Mouse (Mus musculus): ENCODE data around the gene Gm47959. TPM values are rescaled to one million over a fixed set of nuclear protein-coding genes. Genes with fewer than 3 reads are reported as not detected.
"Not testable (repeated sequence)": the region's sequence is repeated elsewhere in the genome, so short reads cannot be mapped to it uniquely, and the experiment has no call there.

Gene Gm47959
- total RNA-seq (2012; rRNA removed) (not detected in 2 replicates), polyA plus RNA-seq (2012; ENCODE audit: insufficient read depth in 1 of 2, insufficient read length in 2 of 2, low read depth in 1 of 2, low replicate concordance in 2 of 2, missing spikeins in 1 of 2) (not detected)

DNA sequence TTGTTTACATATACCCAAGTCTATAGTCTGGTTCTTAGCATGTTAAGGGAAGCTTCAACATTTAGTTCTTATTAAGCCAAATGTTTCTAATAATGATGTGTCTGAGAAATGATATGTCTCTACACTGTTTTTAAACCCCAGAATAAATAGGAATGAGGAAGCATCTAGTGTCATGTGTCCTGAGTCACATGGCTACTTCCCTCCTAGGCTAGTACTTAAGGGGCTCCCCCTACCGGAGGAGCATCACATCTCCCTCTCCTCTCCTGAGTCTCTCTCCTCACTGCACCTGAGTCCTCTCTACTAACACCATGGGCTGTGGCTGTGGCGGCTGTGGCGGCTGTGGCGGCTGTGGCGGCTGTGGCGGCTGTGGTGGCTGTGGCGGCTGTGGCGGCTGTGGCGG is at the start of gene Gm47959:
Gm47959 (plus strand) TSS at position 243 of the 400 bp plus-strand sequence.
- not testable (repeated sequence) for DNase-seq (ENCODE audit: low read depth, low spot score); H3K9me3 ChIP-seq (replicated peaks; ENCODE audit: insufficient read depth, low read length); H3K27ac ChIP-seq (ENCODE audit: control insufficient read depth, low read depth, low read length); H3K36me3 ChIP-seq (ENCODE audit: control insufficient read depth in 1 of 2, insufficient read depth in 2 of 2, low read length in 2 of 2); H3K27me3 ChIP-seq (ENCODE audit: control insufficient read depth in 1 of 2, insufficient read depth in 2 of 2, low read length in 2 of 2); H3K9ac ChIP-seq (ENCODE audit: control insufficient read depth, low read depth, low read length, poor library complexity, severe bottlenecking); H3K4me1 ChIP-seq (ENCODE audit: control insufficient read depth in 1 of 2, insufficient read depth in 2 of 2, low read length in 2 of 2); H3K4me3 ChIP-seq (ENCODE audit: control insufficient read depth in 1 of 2, insufficient read depth in 1 of 2, low read depth in 2 of 2, low read length in 2 of 2); H3K79me2 ChIP-seq (ENCODE audit: control insufficient read depth, insufficient read depth, low read length, poor library complexity)

- not testable (repeated sequence) for H3K27me3 ChIP-seq (ENCODE audit: control insufficient read depth in 1 of 2, insufficient read depth in 2 of 2, low read length in 2 of 2); H3K9me3 ChIP-seq (replicated peaks; ENCODE audit: insufficient read depth, low read length); DNase-seq (ENCODE audit: low read depth, low spot score); H3K4me1 ChIP-seq (ENCODE audit: control insufficient read depth in 1 of 2, insufficient read depth in 2 of 2, low read length in 2 of 2); H3K79me2 ChIP-seq (ENCODE audit: control insufficient read depth, insufficient read depth, low read length, poor library complexity); H3K9ac ChIP-seq (ENCODE audit: control insufficient read depth, low read depth, low read length, poor library complexity, severe bottlenecking); H3K27ac ChIP-seq (ENCODE audit: control insufficient read depth, low read depth, low read length); H3K36me3 ChIP-seq (ENCODE audit: control insufficient read depth in 1 of 2, insufficient read depth in 2 of 2, low read length in 2 of 2); H3K4me3 ChIP-seq (ENCODE audit: control insufficient read depth in 1 of 2, insufficient read depth in 1 of 2, low read depth in 2 of 2, low read length in 2 of 2)
These were observed 44.4 kb upstream of the Gm47959 start, which contains the start of gene Gm7544 for GRCm38 (mm10) chr1:82955913-82956312. Gm7544 (minus strand) TSS chr1:82956013.

DNA sequence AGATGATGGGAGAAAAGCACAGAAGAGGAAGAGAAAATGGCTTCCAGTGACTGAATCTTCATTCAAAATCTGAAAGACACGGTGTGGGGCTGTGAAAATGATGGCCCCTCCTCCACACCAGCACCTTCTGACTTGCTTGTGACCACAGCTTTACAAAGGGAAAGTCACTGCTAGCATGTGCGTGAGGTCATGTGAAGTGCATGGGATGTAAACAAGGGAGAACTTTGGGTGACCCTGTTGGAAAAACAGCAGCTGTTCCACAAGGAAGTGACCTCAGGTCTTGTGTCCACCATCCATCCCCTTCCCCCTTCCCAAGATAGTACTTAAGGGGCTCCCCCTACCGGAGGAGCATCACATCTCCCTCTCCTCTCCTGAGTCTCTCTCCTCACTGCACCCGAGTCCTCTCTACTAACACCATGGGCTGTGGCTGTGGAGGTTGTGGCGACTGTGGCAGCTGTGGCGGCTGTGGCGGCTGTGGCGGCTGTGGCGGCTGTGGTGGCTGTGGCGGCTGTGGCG is 40.4 kb upstream of the Gm47959 start, which contains the start of gene Gm47955:
Gm47955 (plus strand) TSS at position 417 of the 516 bp plus-strand sequence.
- no peaks in the 10 kb centered on the region for H3K36me3 ChIP-seq (ENCODE audit: control insufficient read depth in 1 of 2, insufficient read depth in 2 of 2, low read length in 2 of 2)
- H3K4me3 ChIP-seq (ENCODE audit: control insufficient read depth in 1 of 2, insufficient read depth in 1 of 2, low read depth in 2 of 2, low read length in 2 of 2), result no peak within 1 kb of the TSS
- H3K27ac ChIP-seq (ENCODE audit: control insufficient read depth, low read depth, low read length), result no peak within 1 kb of the TSS
- TF ChIP-seq CHD1 (IDR thresholded peaks at IDR 0.05; ENCODE audit: low read depth, low read length) (no peak), POLR2AphosphoS5 (IDR thresholded peaks at IDR 0.05; ENCODE audit: borderline replicate concordance, low read depth, low read length) (no peak)
- H3K27me3 ChIP-seq (ENCODE audit: control insufficient read depth in 1 of 2, insufficient read depth in 2 of 2, low read length in 2 of 2), result no peaks in the 10 kb centered on the region
- H3K4me1 ChIP-seq (ENCODE audit: control insufficient read depth in 1 of 2, insufficient read depth in 2 of 2, low read length in 2 of 2), result no peaks in the 10 kb centered on the region
- H3K9me3 ChIP-seq (replicated peaks; ENCODE audit: insufficient read depth, low read length), result no peaks in the 10 kb centered on the region
- no peaks in the 10 kb centered on the region for H3K79me2 ChIP-seq (ENCODE audit: control insufficient read depth, insufficient read depth, low read length, poor library complexity)
- DNase-seq (ENCODE audit: low read depth, low spot score), result no peak
- H3K9ac ChIP-seq (ENCODE audit: control insufficient read depth, low read depth, low read length, poor library complexity, severe bottlenecking), result no peak within 1 kb of the TSS

DNA sequence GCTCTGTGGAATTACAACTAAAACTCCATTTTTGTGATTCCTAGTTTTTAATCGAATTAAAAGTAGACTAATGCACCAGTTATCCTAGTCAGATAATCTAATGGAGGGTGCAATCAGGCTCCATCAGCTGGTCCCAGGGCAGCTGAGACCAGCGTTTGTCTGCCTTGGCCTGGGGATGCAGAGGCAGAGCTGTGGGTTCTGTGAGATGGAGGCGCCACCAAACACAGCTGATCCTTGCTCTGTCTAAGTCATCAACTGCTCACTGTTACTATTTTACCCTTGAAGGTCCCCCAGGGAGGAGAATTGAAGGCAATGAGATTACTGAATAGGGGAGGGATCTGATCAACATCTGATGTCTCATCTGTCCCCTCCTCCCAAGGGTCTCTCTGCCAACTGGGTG is 33.9 kb upstream of the Gm47959 start:
- DNase-seq (ENCODE audit: low read depth, low spot score), result no peak
- Histone ChIP-seq H3K9ac (ENCODE audit: control insufficient read depth, low read depth, low read length, poor library complexity, severe bottlenecking) (no peak overlapping the region), H3K36me3 (ENCODE audit: control insufficient read depth in 1 of 2, insufficient read depth in 2 of 2, low read length in 2 of 2) (no peaks in the 10 kb centered on the region), H3K4me3 (ENCODE audit: control insufficient read depth in 1 of 2, insufficient read depth in 1 of 2, low read depth in 2 of 2, low read length in 2 of 2) (no peak overlapping the region), H3K27ac (ENCODE audit: control insufficient read depth, low read depth, low read length) (no peak overlapping the region), H3K9me3 (replicated peaks; ENCODE audit: insufficient read depth, low read length) (no peaks in the 10 kb centered on the region), H3K4me1 (ENCODE audit: control insufficient read depth in 1 of 2, insufficient read depth in 2 of 2, low read length in 2 of 2) (no peaks in the 10 kb centered on the region), H3K79me2 (ENCODE audit: control insufficient read depth, insufficient read depth, low read length, poor library complexity) (no peaks in the 10 kb centered on the region), H3K27me3 (ENCODE audit: control insufficient read depth in 1 of 2, insufficient read depth in 2 of 2, low read length in 2 of 2) (peaks cover 0 to 2% of the 10 kb centered on the region in 2 experiments; a peak in 1 of 4 replicates)
- TF ChIP-seq MEF2A (IDR thresholded peaks at IDR 0.05; ENCODE audit: extremely low read depth, insufficient replicate concordance, low read depth, low read length, poor library complexity, severe bottlenecking) (no peak), MYC (IDR thresholded peaks at IDR 0.05; ENCODE audit: low read depth, low read length) (no peak), HCFC1 (IDR thresholded peaks at IDR 0.05; ENCODE audit: low read depth, low read length) (no peak), CTCF (IDR thresholded peaks at IDR 0.05 in 2 of 3, conservative IDR thresholded peaks at IDR 0.05 in 1 of 3; ENCODE audit: control insufficient read depth in 1 of 3, insufficient read depth in 1 of 3, low read depth in 2 of 3, low read length in 3 of 3, poor library complexity in 1 of 3, severe bottlenecking in 1 of 3) (no peak), SMC3 (IDR thresholded peaks at IDR 0.05; ENCODE audit: low read depth, low read length) (no peak), MYB (IDR thresholded peaks at IDR 0.05; ENCODE audit: low read depth, low read length) (no peak), ZMIZ1 (IDR thresholded peaks at IDR 0.05; ENCODE audit: low read depth, low read length) (no peak), KAT2A (conservative IDR thresholded peaks at IDR 0.05; ENCODE audit: low read depth, low read length) (no peak), ZC3H11A (IDR thresholded peaks at IDR 0.05; ENCODE audit: low read depth, low read length) (no peak), CHD2 (IDR thresholded peaks at IDR 0.05; ENCODE audit: low read length) (no peak), E2F4 (IDR thresholded peaks at IDR 0.05; ENCODE audit: borderline replicate concordance, low read depth, low read length) (no peak), JUND (IDR thresholded peaks at IDR 0.05; ENCODE audit: low read depth, low read length) (no peak), USF2 (IDR thresholded peaks at IDR 0.05; ENCODE audit: borderline replicate concordance in 1 of 2, insufficient read depth in 1 of 2, low read depth in 1 of 2, low read length in 2 of 2) (no peak)

Measured in MEL (cell line).